Mouse (Mus musculus) stomach, postnatal 0 days (tissue): Measurements from ENCODE around the gene Prkcg.

Experiments used
- CTCF ChIP-seq: IDR thresholded peaks from 2 replicates; pipeline ENCODE4 v1.5.1; 2016; ENCODE audit warnings: antibody characterized with exemption, low read depth, mild to moderate bottlenecking, moderate library complexity
- EP300 ChIP-seq: optimal IDR thresholded peaks from 2 replicates; pipeline ENCODE3; 2016; ENCODE audit warnings: antibody characterized with exemption

- TF ChIP-seq CTCF (no peak), EP300 (no peak)
These were observed 83.4 kb downstream of the Prkcg start for GRCm38 (mm10) chr7:3372376-3372775.
